Mouse (Mus musculus) T-cell, adult 2 months (primary cell): ENCODE results near the gene Recql5.
A peak's percentile ranks its signal among the peaks of the same experiment; 100 is the strongest.

ENCODE experiments used
- DNase-seq: peaks from one replicate; pipeline ENCODE4 v3.0.0; 2022; ENCODE audit warnings: low spot score

Gene Recql5

GRCm38 (mm10) chr11:115900561-115901337 lies 32.5 kb downstream of the Recql5 start:
- no peak for DNase-seq

- DNase-seq = no peak
These were observed 33.6 kb downstream of the Recql5 start, which contains the start of gene Smim5 for GRCm38 (mm10) chr11:115899486-115900266. Gene Smim5 (plus strand): TSS chr11:115899966.

GRCm38 (mm10) chr11:115898886-115899285 lies 34.4 kb downstream of the Recql5 start:
- DNase-seq = peak; percentile 52

GRCm38 (mm10) chr11:115898446-115898845 lies 34.8 kb downstream of the Recql5 start:
- DNase-seq = peak; percentile 49

- no peak for DNase-seq
These were observed 38.3 kb downstream of the Recql5 start for GRCm38 (mm10) chr11:115894755-115895520.

- no peak for DNase-seq
These were observed 40.2 kb downstream of the Recql5 start for GRCm38 (mm10) chr11:115893071-115893470.

- DNase-seq = no peak
These were observed 41.1 kb downstream of the Recql5 start for GRCm38 (mm10) chr11:115892213-115892612.

- no peak for DNase-seq
These were observed 44.1 kb downstream of the Recql5 start for GRCm38 (mm10) chr11:115889159-115889558.

- DNase-seq = no peak
These were observed 45.3 kb downstream of the Recql5 start for GRCm38 (mm10) chr11:115888020-115888419.

GRCm38 (mm10) chr11:115886446-115886845 lies 46.8 kb downstream of the Recql5 start:
- DNase-seq = no peak

- DNase-seq = no peak
These were observed 48.0 kb downstream of the Recql5 start for GRCm38 (mm10) chr11:115885281-115885680.

GRCm38 (mm10) chr11:115884361-115884760 lies 48.9 kb downstream of the Recql5 start:
- no peak for DNase-seq

- DNase-seq = no peak
These were observed 50.0 kb downstream of the Recql5 start for GRCm38 (mm10) chr11:115883251-115883650.

GRCm38 (mm10) chr11:115881002-115881401 lies 52.3 kb downstream of the Recql5 start:
- peak; percentile 46 for DNase-seq

- no peak for DNase-seq
These were observed 55.2 kb downstream of the Recql5 start for GRCm38 (mm10) chr11:115878071-115878470.

GRCm38 (mm10) chr11:115877174-115877755 lies 56.0 kb downstream of the Recql5 start:
- no peak for DNase-seq

GRCm38 (mm10) chr11:115876438-115876837 lies 56.8 kb downstream of the Recql5 start:
- DNase-seq = no peak

GRCm38 (mm10) chr11:115875935-115876334 lies 57.3 kb downstream of the Recql5 start:
- no peak for DNase-seq

- DNase-seq = no peak
These were observed 60.8 kb downstream of the Recql5 start for GRCm38 (mm10) chr11:115872437-115872836.

GRCm38 (mm10) chr11:115869393-115869792 lies 63.9 kb downstream of the Recql5 start:
- DNase-seq = no peak

- DNase-seq = no peak
These were observed 69.4 kb downstream of the Recql5 start for GRCm38 (mm10) chr11:115863895-115864294.
